Mouse (Mus musculus): ENCODE data around the gene Zfp369. TPM values are rescaled to one million over a fixed set of nuclear protein-coding genes. Genes with fewer than 3 reads are reported as not detected.
"Not testable (repeated sequence)": the region's sequence is repeated elsewhere in the genome, so short reads cannot be mapped to it uniquely, and the experiment has no call there.

The Zfp369 gene
- polyA plus RNA-seq, 1 experiment from 2014 or later = 11.8 TPM

DNA sequence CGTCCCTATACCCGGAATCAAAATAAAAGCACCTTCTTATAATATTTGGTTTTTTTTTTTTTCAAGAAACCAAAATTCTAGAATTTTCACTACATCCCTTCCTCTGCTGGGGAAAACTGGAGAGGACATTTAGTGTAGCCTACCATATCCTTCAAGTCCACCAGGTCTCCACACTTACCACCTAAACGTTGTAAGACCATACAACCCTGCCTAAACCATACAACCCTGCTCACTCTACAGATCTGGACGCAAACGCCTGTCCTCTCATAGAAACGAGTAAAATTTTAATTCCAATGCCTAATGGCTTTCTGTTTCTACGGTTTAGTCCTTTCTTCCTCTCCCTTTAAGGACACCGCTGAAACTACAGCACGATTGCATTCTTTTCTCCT lies 626 bp upstream of the Zfp369 start:
- WGBS = 15% methylated on average over 9 of the region's 9 CpGs
- peak overlapping the region; percentile 60 for H3K4me2 ChIP-seq (replicated peaks)

DNA sequence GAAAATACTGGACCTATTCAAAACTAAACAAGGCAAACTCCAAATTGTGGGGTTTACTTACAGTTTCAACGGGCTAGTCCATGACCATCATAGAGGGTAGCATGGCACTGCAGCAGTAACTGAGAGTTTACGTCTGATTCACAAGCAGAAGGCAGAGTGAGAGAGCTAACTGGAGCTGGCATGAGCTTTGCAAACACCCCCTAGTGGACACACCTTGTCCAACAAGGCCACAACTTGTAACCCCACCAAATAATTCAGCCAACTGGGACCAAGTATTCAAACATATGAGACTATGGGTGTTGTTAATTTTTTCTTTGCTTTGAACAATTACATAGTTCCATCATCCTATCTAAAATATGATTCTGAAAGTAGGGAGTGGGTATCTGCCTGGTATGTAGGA lies 8.2 kb downstream of the Zfp369 start:
- no peak overlapping the region for H3K4me2 ChIP-seq (replicated peaks)
- no peak overlapping the region for H3K9ac ChIP-seq
- H3K27me3 ChIP-seq = no peaks in the 10 kb centered on the region
- H3K36me3 ChIP-seq = peaks cover 70% of the 10 kb centered on the region
- no peak overlapping the region for H3K4me3 ChIP-seq (replicated peaks)
- H3K4me1 ChIP-seq = no peaks in the 10 kb centered on the region
- no peak for ATAC-seq (ENCODE audit: insufficient number of reproducible peaks, low FRiP score, low TSS enrichment, low read depth)
- H3K27ac ChIP-seq (replicated peaks) = no peak overlapping the region
- peaks cover 64% of the 10 kb centered on the region for H3K9me3 ChIP-seq (replicated peaks)
- WGBS = 94% methylated on average over 2 of the region's 2 CpGs

More for the DNA sequence above, 626 bp upstream of the Zfp369 start:
- 0 out of 2 replicates have a peak, but pooled peaks cover 6% of the 10 kb centered on the region for H3K4me1 ChIP-seq
- peaks cover 16% of the 10 kb centered on the region for H3K9me3 ChIP-seq (replicated peaks)
- peak overlapping the region; percentile 88 for H3K27ac ChIP-seq (replicated peaks)
- peak overlapping the region; percentile 68 for H3K4me3 ChIP-seq (replicated peaks)
- no peak for ATAC-seq (ENCODE audit: insufficient number of reproducible peaks, low FRiP score, low TSS enrichment, low read depth)
- peak overlapping the region; percentile 50 for H3K9ac ChIP-seq
- H3K36me3 ChIP-seq = peaks cover 26% of the 10 kb centered on the region
- H3K27me3 ChIP-seq = no peaks in the 10 kb centered on the region

DNA sequence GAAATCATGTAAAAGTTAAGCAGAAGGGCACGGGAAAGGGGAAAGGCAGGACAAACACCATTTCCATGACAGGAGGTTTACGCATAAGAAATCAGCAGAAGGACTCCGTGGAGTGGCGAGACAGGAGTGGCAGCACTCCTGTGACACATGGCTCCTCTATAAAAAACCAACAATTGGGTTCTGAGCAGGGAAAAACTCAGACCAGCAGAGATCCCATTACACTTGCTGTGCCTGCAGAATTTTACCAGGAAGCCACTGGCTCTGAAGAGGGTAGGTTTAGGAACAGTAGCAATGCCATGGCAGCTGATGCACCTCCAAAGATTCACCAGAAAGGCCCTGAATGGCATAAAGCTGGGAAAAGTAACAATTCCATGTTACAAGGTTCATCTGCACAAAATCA lies 17.7 kb downstream of the Zfp369 start:
- no peak overlapping the region for H3K9ac ChIP-seq
- H3K9me3 ChIP-seq (replicated peaks) = peaks cover 60% of the 10 kb centered on the region
- no peaks in the 10 kb centered on the region for H3K27me3 ChIP-seq
- H3K27ac ChIP-seq (replicated peaks) = no peak overlapping the region
- H3K4me3 ChIP-seq (replicated peaks) = no peak overlapping the region
- no peak for ATAC-seq (ENCODE audit: insufficient number of reproducible peaks, low FRiP score, low TSS enrichment, low read depth)
- WGBS = 98% methylated on average over 4 of the region's 4 CpGs
- H3K4me1 ChIP-seq = no peaks in the 10 kb centered on the region
- H3K36me3 ChIP-seq = peaks cover 68% of the 10 kb centered on the region
- no peak overlapping the region for H3K4me2 ChIP-seq (replicated peaks)

DNA sequence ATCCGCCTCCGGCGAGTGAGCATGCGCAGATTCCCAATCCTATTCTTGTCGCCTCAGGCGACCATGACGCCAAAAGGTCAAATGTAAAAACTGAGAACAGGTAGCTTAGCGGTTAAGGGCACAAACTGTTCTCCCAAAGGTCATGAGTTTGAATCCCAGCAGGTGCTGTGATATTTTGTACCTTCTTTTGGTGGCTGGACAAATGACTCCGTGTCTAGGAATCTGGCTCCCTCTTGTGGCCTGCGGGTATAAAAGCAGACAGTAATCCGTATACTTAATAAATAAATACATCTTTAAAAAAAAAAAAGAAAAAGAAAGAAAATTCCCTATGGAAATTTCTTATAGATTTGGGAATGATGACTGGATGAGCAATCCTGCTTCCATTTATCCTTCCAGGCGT lies 32.2 kb downstream of the Zfp369 start:
- H3K4me3 ChIP-seq (replicated peaks) = 0 out of 2 replicates have a peak overlapping the region, but pooled peaks have one; percentile 8
- H3K4me2 ChIP-seq (replicated peaks) = peak overlapping the region; percentile 36
- WGBS = 39% methylated on average over 12 of the region's 12 CpGs

DNA sequence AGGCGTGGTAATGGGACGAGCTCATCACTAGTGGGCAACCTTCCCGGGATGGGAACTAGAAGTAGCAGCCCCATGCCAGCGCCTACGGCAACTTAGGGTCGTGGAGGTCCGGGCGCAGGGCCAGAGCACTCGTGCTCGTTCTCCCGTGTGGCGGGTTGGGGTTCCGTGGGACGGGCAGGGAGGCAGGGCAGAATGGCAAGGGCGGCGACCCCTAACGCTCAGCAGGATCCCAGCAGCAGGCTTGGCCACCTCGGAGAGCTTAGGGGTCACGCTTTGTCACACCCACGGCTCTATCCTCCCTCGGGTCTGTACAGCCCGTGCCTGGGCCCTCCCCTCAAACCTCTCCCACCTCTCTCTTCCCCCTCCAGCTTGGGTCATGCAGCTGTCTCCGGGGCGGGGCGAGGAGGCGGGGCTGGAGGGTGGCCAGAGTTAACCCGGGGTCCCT lies 32.7 kb downstream of the Zfp369 start:
- Histone ChIP-seq H3K4me1 (no peaks in the 10 kb centered on the region), H3K4me3 (replicated peaks) (peak overlapping the region; percentile 8; the same call in 1 of the 2 replicates), H3K9ac (no peak overlapping the region), H3K9me3 (replicated peaks) (peaks cover 19% of the 10 kb centered on the region; the same call in 1 of the 2 replicates), H3K36me3 (no peaks in the 10 kb centered on the region), H3K4me2 (replicated peaks) (peak overlapping the region; percentile 36), H3K27ac (replicated peaks) (no peak overlapping the region), H3K27me3 (no peaks in the 10 kb centered on the region)
- 33% methylated on average over 27 of the region's 27 CpGs for WGBS
- ATAC-seq (ENCODE audit: insufficient number of reproducible peaks, low FRiP score, low TSS enrichment, low read depth) = peak; percentile 65; the same call in 1 of the 2 replicates

More for the DNA sequence above, 32.2 kb downstream of the Zfp369 start:
- not testable (repeated sequence) for H3K4me1 ChIP-seq; H3K9ac ChIP-seq; ATAC-seq (ENCODE audit: insufficient number of reproducible peaks, low FRiP score, low TSS enrichment, low read depth); H3K27me3 ChIP-seq; H3K36me3 ChIP-seq; H3K27ac ChIP-seq (replicated peaks)
- peaks cover 24% of the 10 kb centered on the region; the same call in 1 of the 2 replicates for H3K9me3 ChIP-seq (replicated peaks)

DNA sequence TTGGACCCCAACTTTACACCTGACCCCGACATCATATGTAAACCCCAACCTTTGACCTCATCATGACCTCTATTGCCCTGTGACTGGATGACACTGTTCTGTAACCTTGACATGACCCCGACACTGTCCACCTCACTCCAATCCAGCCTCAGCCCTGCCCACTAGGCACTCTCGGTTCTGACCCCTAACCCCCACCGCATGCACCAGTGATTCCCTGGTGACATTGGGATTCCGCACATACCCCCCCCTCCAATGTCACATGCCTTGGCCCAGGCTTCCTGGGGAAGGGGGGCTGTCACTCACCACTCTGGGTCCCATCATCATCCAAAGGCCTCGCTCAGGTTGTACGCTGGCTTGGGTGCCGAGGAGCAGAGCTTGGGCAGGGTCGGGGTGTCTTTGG lies 33.2 kb downstream of the Zfp369 start:
- Histone ChIP-seq H3K4me3 (replicated peaks) (no peak overlapping the region), H3K27me3 (no peaks in the 10 kb centered on the region), H3K27ac (replicated peaks) (no peak overlapping the region), H3K9me3 (replicated peaks) (peaks cover 14% of the 10 kb centered on the region; the same call in 1 of the 2 replicates), H3K9ac (no peak overlapping the region), H3K36me3 (no peaks in the 10 kb centered on the region), H3K4me2 (replicated peaks) (no peak overlapping the region), H3K4me1 (no peaks in the 10 kb centered on the region)
- ATAC-seq (ENCODE audit: insufficient number of reproducible peaks, low FRiP score, low TSS enrichment, low read depth) = no peak
- 91% methylated on average over 9 of the region's 9 CpGs for WGBS

DNA sequence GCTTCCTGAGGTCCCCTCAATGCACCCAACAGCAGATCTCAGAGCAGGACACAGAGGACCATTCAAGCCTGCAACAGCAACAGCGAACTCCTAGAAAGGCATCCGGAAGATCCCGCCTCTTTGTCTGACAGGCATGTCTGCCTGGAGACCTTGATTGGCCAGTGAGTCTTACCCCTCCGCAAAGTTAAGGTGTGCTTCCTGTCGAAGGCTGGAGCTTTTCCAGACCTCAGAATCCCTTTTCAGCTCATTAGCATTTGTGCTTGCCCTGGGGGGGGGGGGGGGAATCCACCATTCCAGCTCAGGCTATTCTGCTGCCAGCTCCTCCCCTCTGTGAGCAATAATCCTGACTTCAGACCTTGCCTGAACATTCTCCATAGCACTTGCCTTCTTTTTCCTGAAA lies 69.9 kb downstream of the Zfp369 start:
- WGBS = 57% methylated on average over 5 of the region's 5 CpGs

DNA sequence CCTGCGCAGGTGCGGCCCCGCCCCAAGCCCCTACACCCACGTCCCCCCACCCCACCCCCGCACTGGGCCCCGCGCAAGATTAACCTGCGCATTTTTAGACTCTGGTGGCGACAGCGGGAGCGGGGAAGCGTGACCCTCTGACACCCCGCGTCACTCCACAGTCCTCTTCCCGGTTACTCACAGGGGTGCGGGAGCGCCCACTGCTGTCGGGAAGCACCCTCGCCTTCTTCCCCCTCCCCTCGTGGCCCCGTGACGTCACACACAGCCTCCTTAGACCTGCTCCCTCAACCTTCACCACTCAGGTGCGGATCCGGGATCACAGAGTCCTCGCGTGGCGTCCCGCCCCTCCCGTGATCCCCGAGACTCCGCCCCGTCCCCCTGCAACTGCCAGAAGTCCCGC lies 73.2 kb downstream of the Zfp369 start:
- H3K4me3 ChIP-seq (replicated peaks); H3K27me3 ChIP-seq; H3K9me3 ChIP-seq (replicated peaks); H3K27ac ChIP-seq (replicated peaks); H3K4me1 ChIP-seq; H3K36me3 ChIP-seq; ATAC-seq (ENCODE audit: insufficient number of reproducible peaks, low FRiP score, low TSS enrichment, low read depth); H3K4me2 ChIP-seq (replicated peaks); H3K9ac ChIP-seq: not testable (repeated sequence)
- 11% methylated on average over 33 of the region's 33 CpGs for WGBS

More for the DNA sequence above, 69.9 kb downstream of the Zfp369 start:
- not testable (repeated sequence) for H3K27me3 ChIP-seq; H3K4me2 ChIP-seq (replicated peaks); ATAC-seq (ENCODE audit: insufficient number of reproducible peaks, low FRiP score, low TSS enrichment, low read depth); H3K4me1 ChIP-seq; H3K9ac ChIP-seq; H3K9me3 ChIP-seq (replicated peaks); H3K27ac ChIP-seq (replicated peaks); H3K4me3 ChIP-seq (replicated peaks); H3K36me3 ChIP-seq

Other genes with a start within 250 kb of the Zfp369 start
- gene Spata31d1c, start 245.8 kb upstream of the Zfp369 start, polyA plus RNA-seq (2015; fragmentation: Nextera tagmentation; extraction: Ambion mirVana) = not detected in 2 replicates
- gene Prss47, start 226.1 kb upstream of the Zfp369 start, polyA plus RNA-seq (2015; fragmentation: Nextera tagmentation; extraction: Ambion mirVana) = not detected in 2 replicates
- 62.2 and 65.5 TPM in 2 replicates for gene Mfsd14b, start 165.8 kb upstream of the Zfp369 start, polyA plus RNA-seq (2015; fragmentation: Nextera tagmentation; extraction: Ambion mirVana)
- not detected in 2 replicates for gene Olfr465-ps1, start 140.7 kb upstream of the Zfp369 start, polyA plus RNA-seq (2015; fragmentation: Nextera tagmentation; extraction: Ambion mirVana)
- not detected in 2 replicates for gene Olfr466, start 128.6 kb upstream of the Zfp369 start, polyA plus RNA-seq (2015; fragmentation: Nextera tagmentation; extraction: Ambion mirVana)
- not detected in 2 replicates for gene Nlrp4f, start 72.8 kb upstream of the Zfp369 start, polyA plus RNA-seq (2015; fragmentation: Nextera tagmentation; extraction: Ambion mirVana)
- not detected in 2 replicates for gene Gm10775, start 19.3 kb upstream of the Zfp369 start, polyA plus RNA-seq (2015; fragmentation: Nextera tagmentation; extraction: Ambion mirVana)
- gene Gm10139, start 233.9 kb downstream of the Zfp369 start, polyA plus RNA-seq (2015; fragmentation: Nextera tagmentation; extraction: Ambion mirVana) = not detected in 2 replicates

Measured in embryonic facial prominence, embryonic 15.5 days (tissue).